Mouse (Mus musculus): ENCODE data around the gene Gm26566. TPM values are rescaled to one million over a fixed set of nuclear protein-coding genes. Genes with fewer than 3 reads are reported as not detected.
"Not testable (repeated sequence)": the region's sequence is repeated elsewhere in the genome, so short reads cannot be mapped to it uniquely, and the experiment has no call there.

The Gm26566 gene
- polyA plus RNA-seq, 1 experiment from 2014 or later = 0.29 TPM

GRCm38 (mm10) chr4:88742771-88743371 is 21.3 kb downstream of the Gm26566 start:
- H3K9me3 ChIP-seq (replicated peaks) = no peaks in the 10 kb centered on the region
- no peak overlapping the region for H3K4me3 ChIP-seq
- 57% methylated on average over 7 of the region's 7 CpGs for WGBS (ENCODE audit: insufficient replicate concordance)
- H3K9ac ChIP-seq = no peak overlapping the region
- no peak overlapping the region for H3K4me2 ChIP-seq
- H3K36me3 ChIP-seq = no peaks in the 10 kb centered on the region
- ATAC-seq = no peak
- H3K27me3 ChIP-seq (replicated peaks) = no peaks in the 10 kb centered on the region
- H3K4me1 ChIP-seq = no peaks in the 10 kb centered on the region
- H3K27ac ChIP-seq = no peak overlapping the region

DNA sequence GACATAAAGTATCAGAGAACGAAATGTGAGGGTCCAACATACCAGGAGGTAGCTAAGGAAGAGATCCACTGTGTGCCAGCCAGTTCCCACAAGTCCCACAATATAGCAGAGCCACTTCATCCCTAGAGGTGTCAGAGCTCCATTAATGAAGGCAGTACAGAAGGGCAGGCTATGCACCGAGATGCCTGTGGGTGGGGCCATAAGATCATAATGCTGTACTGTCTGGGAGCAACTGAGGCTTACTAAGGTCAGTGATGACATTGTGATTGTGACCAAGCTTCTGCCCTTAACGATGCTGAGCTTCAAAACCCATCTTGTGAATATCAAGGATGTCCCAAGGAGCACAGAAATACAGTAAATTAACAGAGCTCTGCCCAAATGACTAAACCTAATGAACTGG is 22.6 kb downstream of the Gm26566 start:
- Histone ChIP-seq H3K4me2 (no peak overlapping the region), H3K36me3 (no peaks in the 10 kb centered on the region), H3K9ac (no peak overlapping the region), H3K27ac (no peak overlapping the region), H3K9me3 (replicated peaks) (no peaks in the 10 kb centered on the region), H3K4me1 (no peaks in the 10 kb centered on the region), H3K27me3 (replicated peaks) (no peaks in the 10 kb centered on the region), H3K4me3 (no peak overlapping the region)
- 55% methylated on average over 3 of the region's 3 CpGs for WGBS (ENCODE audit: insufficient replicate concordance)
- no peak for ATAC-seq

DNA sequence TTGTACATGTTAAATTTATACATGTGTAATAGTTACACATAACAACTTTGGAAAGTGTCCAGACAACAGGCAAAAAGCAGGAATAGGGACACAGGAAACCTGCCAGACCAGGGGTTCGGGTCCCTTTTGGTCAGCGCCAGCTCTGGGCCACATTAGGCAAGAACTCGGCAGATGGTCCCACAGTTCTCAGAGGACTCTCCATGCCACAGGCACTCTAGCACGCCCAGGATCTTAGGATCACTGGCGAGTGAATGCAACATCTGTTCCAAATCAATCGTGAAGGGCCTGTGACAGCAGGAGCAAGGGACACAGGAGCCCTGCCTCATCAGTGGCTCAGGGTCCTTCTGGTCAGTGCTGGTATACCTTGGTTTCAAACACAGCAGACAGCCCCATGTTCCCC is 28.3 kb downstream of the Gm26566 start:
- ATAC-seq = no peak
- 57% methylated on average over 6 of the region's 6 CpGs for WGBS (ENCODE audit: insufficient replicate concordance)
- no peaks in the 10 kb centered on the region for H3K27me3 ChIP-seq (replicated peaks)
- no peaks in the 10 kb centered on the region for H3K9me3 ChIP-seq (replicated peaks)
- H3K4me3 ChIP-seq = no peak overlapping the region
- H3K36me3 ChIP-seq = no peaks in the 10 kb centered on the region
- no peak overlapping the region for H3K4me2 ChIP-seq
- no peaks in the 10 kb centered on the region for H3K4me1 ChIP-seq
- H3K9ac ChIP-seq = no peak overlapping the region
- H3K27ac ChIP-seq = no peak overlapping the region

GRCm38 (mm10) chr4:88754818-88755340 is 33.3 kb downstream of the Gm26566 start, which contains the start of gene Gm13271:
TSS of gene Gm13271 (plus strand) at chr4:88754868.
- 66% methylated on average over 15 of the region's 15 CpGs for WGBS (ENCODE audit: insufficient replicate concordance)
- ATAC-seq; H3K27me3 ChIP-seq (replicated peaks); H3K4me2 ChIP-seq; H3K27ac ChIP-seq; H3K4me3 ChIP-seq; H3K36me3 ChIP-seq; H3K9me3 ChIP-seq (replicated peaks); H3K9ac ChIP-seq; H3K4me1 ChIP-seq: not testable (repeated sequence)

DNA sequence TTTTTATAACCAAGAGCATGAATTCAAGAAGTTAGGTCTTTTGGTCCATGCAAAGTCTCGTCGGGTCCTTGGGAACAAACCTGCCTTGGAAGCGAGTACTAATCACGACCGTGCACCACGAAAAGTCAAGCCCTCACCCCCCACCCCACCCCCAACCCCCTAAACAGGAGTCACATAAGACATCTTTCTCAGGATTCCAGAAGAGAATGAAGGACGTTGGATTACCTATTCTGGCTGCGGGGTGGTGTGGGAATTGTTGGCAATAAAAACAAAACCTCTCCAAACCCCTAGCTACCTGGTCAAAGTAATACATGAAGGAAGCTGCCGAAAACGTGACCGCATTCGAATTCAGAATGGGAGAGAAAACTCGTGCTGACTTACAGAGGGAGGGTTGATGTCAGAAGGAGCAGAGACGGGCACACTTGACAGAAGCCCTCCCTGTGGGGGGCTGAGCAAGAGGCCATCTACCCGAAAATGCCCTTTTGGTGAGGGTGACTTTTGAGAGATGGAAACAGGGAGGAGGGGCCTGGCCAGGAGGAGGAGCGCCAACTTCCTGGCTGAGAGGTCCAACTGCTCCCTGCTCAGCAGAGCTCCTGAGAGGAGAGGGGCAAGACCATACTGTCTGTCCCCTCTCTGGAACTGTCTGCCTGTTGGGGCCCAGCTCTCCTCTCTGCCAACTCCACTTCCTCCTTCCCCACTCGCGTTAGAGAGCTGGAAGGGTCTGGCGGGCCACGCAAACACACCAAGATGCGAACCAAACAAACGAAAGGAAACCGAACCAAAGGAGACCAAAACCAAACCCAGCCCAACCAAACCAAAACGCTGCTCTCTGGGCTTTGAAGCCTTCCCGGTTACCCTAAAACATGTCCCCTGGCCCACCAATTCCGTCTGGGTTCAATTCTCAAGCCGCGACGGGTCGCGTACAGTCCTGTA is 35.2 kb downstream of the Gm26566 start:
- 11% methylated on average over 29 of the region's 31 CpGs for WGBS (ENCODE audit: insufficient replicate concordance)
- Histone ChIP-seq H3K4me3 (peak overlapping the region; percentile 69), H3K9ac (peak overlapping the region; percentile 70), H3K27ac (peak overlapping the region; percentile 85), H3K4me2 (peak overlapping the region; percentile 85)
- H3K36me3 ChIP-seq; H3K27me3 ChIP-seq (replicated peaks); H3K4me1 ChIP-seq; ATAC-seq; H3K9me3 ChIP-seq (replicated peaks): not testable (repeated sequence)

- H3K27ac ChIP-seq = peak overlapping the region; percentile 85
- H3K36me3 ChIP-seq; H3K9me3 ChIP-seq (replicated peaks); H3K27me3 ChIP-seq (replicated peaks): not testable (repeated sequence)
- WGBS (ENCODE audit: insufficient replicate concordance) = 3% methylated on average over 21 of the region's 21 CpGs
- peak overlapping the region; percentile 70 for H3K9ac ChIP-seq
- peak overlapping the region; percentile 85 for H3K4me2 ChIP-seq
- ATAC-seq = peak; percentile 100
- peaks cover 12% of the 10 kb centered on the region for H3K4me1 ChIP-seq
- H3K4me3 ChIP-seq = peak overlapping the region; percentile 69
These were observed 36.0 kb downstream of the Gm26566 start for GRCm38 (mm10) chr4:88757628-88758031.

DNA sequence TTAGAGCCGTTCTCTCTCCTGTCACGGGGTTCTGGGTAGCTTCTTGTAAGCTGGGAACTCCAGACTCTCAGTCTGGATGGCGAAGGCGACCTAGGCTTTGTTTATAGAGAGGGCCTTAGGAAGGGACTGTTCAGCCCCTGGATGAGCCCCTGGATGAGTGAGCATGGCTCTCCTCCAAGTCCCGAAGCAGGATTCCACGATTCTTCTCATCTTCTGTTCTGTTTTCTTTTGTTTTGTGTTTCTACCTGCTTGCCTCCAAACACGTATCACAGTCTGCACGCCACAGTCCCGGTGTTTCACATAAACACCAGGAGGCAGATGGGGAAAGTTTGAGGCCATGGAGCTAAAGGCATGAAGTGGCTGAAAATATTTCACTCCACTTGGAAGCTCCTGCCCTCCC is 37.1 kb downstream of the Gm26566 start:
- H3K9ac ChIP-seq; H3K36me3 ChIP-seq; H3K27me3 ChIP-seq (replicated peaks); H3K4me3 ChIP-seq; H3K27ac ChIP-seq; ATAC-seq; H3K9me3 ChIP-seq (replicated peaks); H3K4me2 ChIP-seq: not testable (repeated sequence)
- 79% methylated on average over 9 of the region's 9 CpGs for WGBS (ENCODE audit: insufficient replicate concordance)
- peaks cover 13% of the 10 kb centered on the region for H3K4me1 ChIP-seq

GRCm38 (mm10) chr4:88759610-88760268 is 38.1 kb downstream of the Gm26566 start, which contains the start of gene Gm13283:
TSS of gene Gm13283 (plus strand) at chr4:88760119.
- not testable (repeated sequence) for H3K9ac ChIP-seq; H3K36me3 ChIP-seq; ATAC-seq; H3K27me3 ChIP-seq (replicated peaks); H3K9me3 ChIP-seq (replicated peaks)
- peak within 1 kb of the TSS; percentile 64 for H3K4me2 ChIP-seq
- 15% methylated on average over 9 of the region's 14 CpGs for WGBS (ENCODE audit: insufficient replicate concordance)
- H3K4me1 ChIP-seq = peaks cover 13% of the 10 kb centered on the region
- H3K27ac ChIP-seq = 0 out of 2 replicates have a peak within 1 kb of the TSS, but pooled peaks have one; percentile 58
- H3K4me3 ChIP-seq = peak within 1 kb of the TSS; percentile 44

DNA sequence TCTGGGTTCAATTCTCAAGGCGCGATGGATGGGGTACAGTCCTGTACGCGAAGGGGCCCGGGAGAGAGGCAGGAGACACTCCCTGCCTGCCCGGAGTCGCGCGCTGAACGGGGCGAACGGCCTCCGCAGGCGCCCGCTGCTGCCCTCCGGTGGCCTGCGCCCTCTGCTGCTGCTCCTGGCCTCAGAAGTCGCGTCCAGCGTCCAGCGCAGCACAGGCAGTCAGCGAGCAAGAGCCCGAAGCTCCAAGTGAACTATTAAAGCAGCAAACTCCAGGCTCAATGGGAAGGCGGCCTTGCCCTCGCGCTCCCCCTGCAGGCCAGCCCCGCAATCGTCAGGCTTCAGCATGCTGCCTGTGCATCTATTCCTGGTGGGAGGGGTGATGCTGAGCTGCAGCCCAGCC is 38.8 kb downstream of the Gm26566 start:
- Histone ChIP-seq H3K27ac (0 out of 2 replicates have a peak overlapping the region, but pooled peaks have one; percentile 58), H3K4me3 (peak overlapping the region; percentile 44), H3K4me2 (peak overlapping the region; percentile 64), H3K4me1 (peaks cover 13% of the 10 kb centered on the region)
- H3K36me3 ChIP-seq; ATAC-seq; H3K9me3 ChIP-seq (replicated peaks); H3K9ac ChIP-seq; H3K27me3 ChIP-seq (replicated peaks): not testable (repeated sequence)
- WGBS (ENCODE audit: insufficient replicate concordance) = under 1% methylated on average over 27 of the region's 28 CpGs

DNA sequence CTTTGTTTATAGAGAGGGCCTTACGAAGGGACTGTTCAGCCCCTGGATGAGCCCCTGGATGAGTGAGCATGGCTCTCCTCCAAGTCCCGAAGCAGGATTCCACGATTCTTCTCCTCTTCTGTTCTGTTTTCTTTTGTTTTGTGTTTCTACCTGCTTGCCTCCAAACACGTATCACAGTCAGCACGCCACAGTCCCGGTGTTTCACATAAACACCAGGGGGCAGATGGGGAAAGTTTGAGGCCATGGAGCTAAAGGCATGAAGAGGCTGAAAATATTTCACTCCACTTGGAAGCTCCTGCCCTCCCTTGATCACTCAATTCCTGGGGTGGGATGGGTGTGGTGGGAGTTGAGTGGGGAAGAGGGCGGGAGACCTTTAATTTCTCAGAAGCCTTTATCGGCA is 40.2 kb downstream of the Gm26566 start:
- ATAC-seq, H3K36me3 ChIP-seq: not testable (repeated sequence)
- WGBS (ENCODE audit: insufficient replicate concordance) = 62% methylated on average over 6 of the region's 8 CpGs

DNA sequence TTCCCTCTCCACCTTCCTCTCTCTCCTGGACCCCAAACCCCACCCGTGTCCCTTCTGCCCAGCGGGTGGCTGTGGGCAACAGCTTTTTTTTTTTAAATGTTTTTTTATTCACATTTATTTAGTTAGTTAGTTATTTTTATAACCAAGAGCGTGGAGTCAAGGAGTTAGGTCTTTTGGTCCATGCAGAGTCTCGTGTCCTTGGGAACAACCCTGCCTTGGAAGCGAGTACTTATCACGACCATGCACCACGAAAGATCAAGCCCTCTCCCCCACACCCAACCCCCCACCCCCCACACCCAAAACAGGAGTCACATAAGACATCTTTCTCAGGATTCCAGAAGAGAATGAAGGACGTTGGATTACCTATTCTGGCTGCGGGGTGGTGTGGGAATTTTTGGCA is 40.7 kb downstream of the Gm26566 start:
- not testable (repeated sequence) for H3K27ac ChIP-seq; H3K4me3 ChIP-seq; H3K9me3 ChIP-seq (replicated peaks); H3K27me3 ChIP-seq (replicated peaks); H3K9ac ChIP-seq; H3K36me3 ChIP-seq; ATAC-seq; H3K4me1 ChIP-seq
- 30% methylated on average over 9 of the region's 9 CpGs for WGBS (ENCODE audit: insufficient replicate concordance)
- H3K4me2 ChIP-seq = peak overlapping the region; percentile 57

More for the DNA sequence above, 40.2 kb downstream of the Gm26566 start:
- not testable (repeated sequence) for H3K4me3 ChIP-seq; H3K27ac ChIP-seq; H3K9me3 ChIP-seq (replicated peaks); H3K27me3 ChIP-seq (replicated peaks); H3K9ac ChIP-seq; H3K4me1 ChIP-seq; H3K4me2 ChIP-seq

Measured in liver, embryonic 12.5 days (tissue).